Mouse (Mus musculus) thymus, adult 2 months (tissue): ENCODE measurements around the gene Tgm6. TPM values are rescaled to one million over a fixed set of nuclear protein-coding genes. Genes with fewer than 3 reads are reported as not detected.
A peak's percentile ranks its signal among the peaks of the same experiment; 100 is the strongest.

Source experiments
- DNase-seq: peaks from one replicate; pipeline ENCODE4 v3.0.0; 2021
- H3K27ac ChIP-seq: fragments of 200-500 bp; 2 replicates; pipeline ENCODE4 v1.5.1; 2012; ENCODE audit warnings: low read length, control low read depth; ENCODE audit not compliant: control insufficient read depth, insufficient read depth
- H3K27me3 ChIP-seq: fragments of 200-500 bp; 2 replicates; pipeline ENCODE4 v1.6.1; 2012; ENCODE audit warnings: mild to moderate bottlenecking, low read length, moderate library complexity, mixed read lengths; ENCODE audit not compliant: control insufficient read depth, insufficient read depth
- H3K36me3 ChIP-seq: fragments of 200-500 bp; 2 replicates; pipeline ENCODE4 v1.6.1; 2012; ENCODE audit warnings: mild to moderate bottlenecking, low read length, moderate library complexity; ENCODE audit not compliant: control insufficient read depth, insufficient read depth
- H3K4me1 ChIP-seq: fragments of 200-500 bp; replicated peaks from 2 replicates; pipeline ENCODE4 v1.6.1; 2012; ENCODE audit warnings: low read length; ENCODE audit not compliant: control insufficient read depth, insufficient read depth
- H3K4me3 ChIP-seq: fragments of 200-500 bp; 2 replicates; pipeline ENCODE4 v1.5.1; 2012; ENCODE audit warnings: mild to moderate bottlenecking, low read length, control low read depth, moderate library complexity; ENCODE audit not compliant: control insufficient read depth, insufficient read depth
- CTCF ChIP-seq: fragments of 200-500 bp; IDR thresholded peaks from 2 replicates; pipeline ENCODE4 v1.5.1; 2012; ENCODE audit warnings: mild to moderate bottlenecking, control low read depth, low read length, moderate library complexity, borderline replicate concordance; ENCODE audit not compliant: control insufficient read depth, poor library complexity, insufficient read depth; ENCODE audit errors: extremely low read depth
- POLR2A ChIP-seq: fragments of 200-500 bp; IDR thresholded peaks from 2 replicates; pipeline ENCODE4 v1.6.1; 2012; ENCODE audit warnings: mild to moderate bottlenecking, low read length, control low read depth, moderate library complexity; ENCODE audit not compliant: control insufficient read depth, poor library complexity, insufficient read depth; ENCODE audit errors: extremely low read depth
- WGBS: fragments of 180-500 bp; shearing (Covaris S2); methylation state at CpG from one replicate; pipeline ENCODE4 v1.1.7; 2018; 5-methylcytosine and 5-hydroxymethylcytosine counted together
- polyA plus RNA-seq: library from polyadenylated mRNA; depleted of rRNA; stranded (reverse); fragments of >200 nt; gene quantifications from 2 replicates; pipeline ENCODE4 v1.2.3, GENCODE M21; 2012

Tgm6 gene
- polyA plus RNA-seq, 1 experiment, result 0.04 TPM

DNA sequence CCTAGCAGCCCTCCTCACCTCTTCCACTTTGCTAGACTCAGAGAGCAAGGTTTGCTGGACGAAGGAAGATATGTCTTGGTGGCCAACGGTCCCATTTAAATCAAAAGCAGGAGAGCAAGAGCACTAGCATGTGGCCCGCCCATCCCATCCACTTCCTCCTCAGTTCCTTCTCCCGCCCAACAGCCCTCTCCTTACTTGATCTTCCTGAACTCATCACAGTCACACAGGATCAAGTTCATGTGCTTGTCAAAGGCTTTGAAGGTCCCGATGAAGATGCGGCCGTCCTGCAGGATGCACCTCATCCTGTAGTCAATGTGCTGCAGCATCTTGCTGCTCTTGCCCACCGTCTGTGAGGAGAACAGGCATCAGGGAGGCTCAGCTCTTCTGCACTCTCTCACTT, 64.6 kb downstream of the Tgm6 start:
- WGBS, result 73% methylated on average over 8 of the region's 8 CpGs
- peaks cover 43% of the 10 kb centered on the region for H3K36me3 ChIP-seq
- peaks cover 7% of the 10 kb centered on the region; the same call in 1 of the 2 replicates for H3K4me1 ChIP-seq
- TF ChIP-seq CTCF (no peak), POLR2A (no peak)
- H3K27ac ChIP-seq, result no peak overlapping the region
- H3K27me3 ChIP-seq, result no peaks in the 10 kb centered on the region
- H3K4me3 ChIP-seq, result no peak overlapping the region
- no peak for DNase-seq

DNA sequence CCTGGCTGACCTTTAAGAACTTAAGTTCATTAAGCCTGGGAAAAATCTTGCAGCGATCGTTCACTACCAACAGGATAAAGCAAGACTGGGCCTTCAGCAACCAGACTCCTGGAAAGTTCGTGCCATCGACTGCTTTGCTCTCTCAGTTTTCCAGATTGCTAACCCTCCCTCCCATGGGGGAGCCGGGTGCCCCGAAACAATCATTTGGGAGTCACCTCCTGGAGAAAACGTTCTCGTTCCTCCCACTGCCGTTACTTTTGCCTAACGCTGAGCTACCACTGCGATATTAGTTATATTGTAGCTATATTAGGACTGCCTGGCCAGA, 66.1 kb downstream of the Tgm6 start:
- peak overlapping the region; percentile 53; the same call in 1 of the 2 replicates for H3K27ac ChIP-seq
- H3K4me1 ChIP-seq, result peaks cover 7% of the 10 kb centered on the region; the same call in 1 of the 2 replicates
- no peak for DNase-seq
- H3K27me3 ChIP-seq, result no peaks in the 10 kb centered on the region
- under 1% methylated on average over 11 of the region's 11 CpGs for whole genome bisulfite sequencing
- TF ChIP-seq POLR2A (no peak), CTCF (no peak)
- H3K36me3 ChIP-seq, result peaks cover 28% of the 10 kb centered on the region
- peak overlapping the region; percentile 99 for H3K4me3 ChIP-seq

DNA sequence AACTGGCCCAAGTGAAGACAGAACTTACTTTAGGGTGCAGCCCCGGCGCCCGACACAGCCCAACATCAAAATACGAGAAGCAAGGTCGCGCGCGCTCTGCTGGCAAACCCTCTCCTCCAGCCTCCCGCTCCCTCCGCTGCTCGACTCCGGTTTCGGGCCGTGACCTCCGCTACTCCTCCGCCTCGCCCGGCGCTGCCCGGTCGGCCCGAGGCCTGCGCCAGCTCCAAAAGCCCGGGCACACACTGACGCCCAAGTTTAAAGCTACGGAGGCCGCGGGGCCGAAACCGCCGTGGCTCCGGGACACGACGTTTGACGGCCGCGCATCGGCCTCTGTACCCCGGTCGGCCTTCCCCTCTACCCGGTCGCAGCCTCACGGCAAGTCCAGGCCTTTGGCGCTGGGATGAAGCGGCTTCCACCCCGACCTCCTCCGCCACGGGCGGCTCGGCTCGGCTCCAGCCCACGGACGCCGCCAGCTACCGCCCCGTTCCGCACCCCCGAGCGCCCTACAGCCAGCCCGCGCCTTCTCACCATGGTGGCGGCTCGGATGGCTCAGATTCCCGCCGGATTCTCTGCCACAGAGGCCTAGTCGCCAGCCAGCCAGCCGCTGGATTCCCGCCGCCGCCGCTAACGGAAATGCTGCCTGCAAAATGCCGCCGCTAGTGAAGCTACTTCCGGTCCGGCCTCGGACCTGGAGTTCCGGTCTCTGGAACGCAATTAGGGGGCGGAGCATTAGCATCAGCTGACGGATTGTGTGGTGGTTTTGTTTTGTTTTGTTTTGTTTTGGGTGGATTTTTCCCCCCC, 66.7 kb downstream of the Tgm6 start, which contains the start of gene Snrpb:
Snrpb (minus strand) TSS at position 698 of the 801 bp plus-strand sequence.
- Histone ChIP-seq H3K27me3 (no peaks in the 10 kb centered on the region), H3K4me1 (peaks cover 7% of the 10 kb centered on the region; the same call in 1 of the 2 replicates), H3K27ac (peak within 1 kb of the TSS; percentile 53), H3K4me3 (peak within 1 kb of the TSS; percentile 99), H3K36me3 (peaks cover 22% of the 10 kb centered on the region)
- peak; percentile 78 for DNase-seq
- TF ChIP-seq POLR2A, result peak; percentile 52; the same call in 1 of the 2 replicates
- no peak for TF ChIP-seq CTCF
- under 1% methylated on average over 81 of the region's 81 CpGs for WGBS

DNA sequence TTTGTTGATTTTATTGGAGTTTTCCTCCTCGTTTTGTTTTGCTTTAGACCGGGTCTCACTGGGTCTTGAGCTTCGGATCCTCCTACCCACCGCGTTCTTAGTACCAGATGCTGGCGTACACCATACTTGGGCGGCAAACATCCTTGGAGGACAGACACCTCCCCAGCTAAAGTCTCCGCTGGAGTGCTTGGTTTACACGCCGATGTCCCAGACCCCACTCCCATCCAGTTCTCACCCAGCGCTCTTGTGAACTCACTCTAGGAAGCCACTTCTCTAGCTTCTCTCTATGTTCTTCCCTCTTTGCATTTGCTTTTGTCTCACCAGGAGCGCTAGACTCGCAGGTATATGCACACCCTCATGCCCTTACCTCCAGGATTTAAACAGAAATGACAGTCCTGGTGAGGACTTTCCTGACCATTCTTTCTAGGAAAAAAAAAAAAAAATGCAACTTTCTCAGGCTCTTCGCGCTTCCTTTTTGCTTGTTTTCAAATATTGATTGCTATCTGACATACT, 67.3 kb downstream of the Tgm6 start:
- H3K36me3 ChIP-seq, result peaks cover 16% of the 10 kb centered on the region
- peaks cover 7% of the 10 kb centered on the region; the same call in 1 of the 2 replicates for H3K4me1 ChIP-seq
- DNase-seq, result peak; percentile 44
- peak overlapping the region; percentile 99 for H3K4me3 ChIP-seq
- no peaks in the 10 kb centered on the region for H3K27me3 ChIP-seq
- no peak for TF ChIP-seq POLR2A
- no peak for TF ChIP-seq CTCF
- H3K27ac ChIP-seq, result peak overlapping the region; percentile 41; the same call in 1 of the 2 replicates
- WGBS, result 6% methylated on average over 15 of the region's 15 CpGs

DNA sequence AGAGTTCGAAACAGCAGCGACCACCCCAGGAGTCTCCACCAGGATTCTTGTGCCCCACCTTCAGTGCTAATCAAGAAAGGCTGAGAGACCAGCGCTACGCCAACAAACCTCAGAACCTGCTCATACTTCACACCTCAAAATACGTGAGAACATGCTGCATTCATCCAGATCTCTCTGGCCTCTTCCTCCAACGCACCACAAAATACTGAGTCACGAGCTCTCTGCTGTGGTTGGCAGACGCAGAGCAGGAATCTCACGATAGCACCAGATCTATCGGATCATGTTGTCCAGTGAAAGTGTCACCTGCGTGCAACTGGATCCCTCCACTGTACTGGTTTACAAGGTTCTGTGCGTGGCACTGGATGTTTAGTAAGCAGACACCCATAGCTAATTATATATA, 76.2 kb downstream of the Tgm6 start:
- 90% methylated on average over 12 of the region's 12 CpGs for WGBS
- DNase-seq, result no peak
- Histone ChIP-seq H3K36me3 (no peaks in the 10 kb centered on the region), H3K4me1 (no peaks in the 10 kb centered on the region), H3K4me3 (no peak overlapping the region), H3K27me3 (no peaks in the 10 kb centered on the region), H3K27ac (no peak overlapping the region)
- TF ChIP-seq CTCF, result no peak
- no peak for TF ChIP-seq POLR2A

DNA sequence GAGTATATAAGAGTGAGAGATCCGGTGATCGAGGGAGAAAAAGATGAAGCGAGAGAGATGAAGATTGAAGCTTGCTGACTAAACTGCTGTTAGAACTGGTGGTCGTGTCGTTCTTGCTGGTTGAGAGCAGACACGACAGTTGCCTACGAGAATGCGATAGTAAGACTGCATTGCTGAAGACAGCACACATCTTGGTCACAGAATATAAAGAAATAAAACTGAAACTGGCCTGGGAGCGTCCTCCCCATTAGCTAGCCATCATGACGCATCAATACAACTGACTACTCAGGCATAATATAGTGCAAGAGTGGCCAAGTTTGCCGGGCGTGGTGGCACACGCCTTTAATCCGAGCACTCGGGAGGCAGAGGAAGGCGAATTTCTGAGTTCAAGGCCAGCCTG, 82.7 kb downstream of the Tgm6 start, which contains the start of gene Tmc2:
Tmc2 (plus strand) TSS at position 301 of the 400 bp plus-strand sequence.
- Histone ChIP-seq H3K27me3 (no peaks in the 10 kb centered on the region), H3K4me1 (no peaks in the 10 kb centered on the region), H3K27ac (no peak within 1 kb of the TSS), H3K36me3 (no peaks in the 10 kb centered on the region), H3K4me3 (no peak within 1 kb of the TSS)
- TF ChIP-seq POLR2A (no peak), CTCF (no peak)
- WGBS, result 97% methylated on average over 16 of the region's 16 CpGs
- DNase-seq, result no peak
